Mouse (Mus musculus): ENCODE data around the gene Zfp507.

GRCm38 (mm10) chr7:35742310-35742709 lies 60.5 kb downstream of the Zfp507 start:
- TF ChIP-seq CTCF (IDR thresholded peaks at IDR 0.05; ENCODE audit: insufficient read depth, low read length) (no peak), POLR2A (IDR thresholded peaks at IDR 0.05; ENCODE audit: borderline replicate concordance, extremely low read depth, low read depth, low read length) (no peak)

Measured in lung, adult 2 months (tissue).